Mouse (Mus musculus): ENCODE measurements at regions not wholly inside any gene's neighbourhood (a gene's known extent, or its start where the extent isn't known, plus 50 kb on each side); places are given as distances from the start of the nearest gene placed in this dataset.

GRCm38 (mm10) chr4:105437141-105437540 is 280.0 kb downstream of the Plpp3 start:
- H3K4me2 ChIP-seq (replicated peaks; ENCODE audit: low read depth): no peak overlapping the region
- ATAC-seq (ENCODE audit: low FRiP score, low TSS enrichment) (no peak), DNase-seq (ENCODE audit: low spot score) (no peak)
- no peak for TF ChIP-seq CTCF (IDR thresholded peaks at IDR 0.05; ENCODE audit: low read depth)
- no peak for TF ChIP-seq EP300 (optimal IDR thresholded peaks at IDR 0.05)
- H3K9me3 ChIP-seq (ENCODE audit: control insufficient read depth, low read length): no peaks in the 10 kb centered on the region
- no peaks in the 10 kb centered on the region for H3K27me3 ChIP-seq (ENCODE audit: control insufficient read depth, insufficient read depth, low read length)
- H3K36me3 ChIP-seq (ENCODE audit: control insufficient read depth, insufficient read depth, low read length): no peaks in the 10 kb centered on the region
- no peak overlapping the region for H3K9ac ChIP-seq (ENCODE audit: low read length)
- 61% methylated on average over 5 of the region's 5 CpGs for WGBS
- no peak overlapping the region for H3K27ac ChIP-seq (replicated peaks)
- no peaks in the 10 kb centered on the region for H3K4me1 ChIP-seq (replicated peaks; ENCODE audit: control insufficient read depth, insufficient read depth)
- no peak overlapping the region for H3K4me3 ChIP-seq (ENCODE audit: low read depth, low read length)

GRCm38 (mm10) chr4:105449046-105449860 is 292.1 kb downstream of the Plpp3 start:
- 54% methylated on average over 11 of the region's 11 CpGs for WGBS
- H3K36me3 ChIP-seq (ENCODE audit: control insufficient read depth, insufficient read depth, low read length): no peaks in the 10 kb centered on the region
- DNase-seq (ENCODE audit: low spot score) (no peak), ATAC-seq (ENCODE audit: low FRiP score, low TSS enrichment) (no peak)
- no peak overlapping the region for H3K27ac ChIP-seq (replicated peaks)
- H3K9ac ChIP-seq (ENCODE audit: low read length): no peak overlapping the region
- H3K4me1 ChIP-seq (replicated peaks; ENCODE audit: control insufficient read depth, insufficient read depth): no peaks in the 10 kb centered on the region
- no peak for TF ChIP-seq CTCF (IDR thresholded peaks at IDR 0.05; ENCODE audit: low read depth)
- TF ChIP-seq EP300 (optimal IDR thresholded peaks at IDR 0.05): no peak
- H3K27me3 ChIP-seq (ENCODE audit: control insufficient read depth, insufficient read depth, low read length): no peaks in the 10 kb centered on the region
- H3K4me2 ChIP-seq (replicated peaks; ENCODE audit: low read depth): no peak overlapping the region
- H3K9me3 ChIP-seq (ENCODE audit: control insufficient read depth, low read length): no peaks in the 10 kb centered on the region
- no peak overlapping the region for H3K4me3 ChIP-seq (ENCODE audit: low read depth, low read length)

GRCm38 (mm10) chr4:105450881-105451280 is 293.7 kb downstream of the Plpp3 start:
- ATAC-seq (ENCODE audit: low FRiP score, low TSS enrichment) (no peak), DNase-seq (ENCODE audit: low spot score) (no peak)
- Histone ChIP-seq H3K9me3 (ENCODE audit: control insufficient read depth, low read length) (no peaks in the 10 kb centered on the region), H3K4me3 (ENCODE audit: low read depth, low read length) (no peak overlapping the region), H3K27me3 (ENCODE audit: control insufficient read depth, insufficient read depth, low read length) (no peaks in the 10 kb centered on the region), H3K4me2 (replicated peaks; ENCODE audit: low read depth) (no peak overlapping the region), H3K36me3 (ENCODE audit: control insufficient read depth, insufficient read depth, low read length) (no peaks in the 10 kb centered on the region), H3K9ac (ENCODE audit: low read length) (no peak overlapping the region), H3K4me1 (replicated peaks; ENCODE audit: control insufficient read depth, insufficient read depth) (no peaks in the 10 kb centered on the region), H3K27ac (replicated peaks) (no peak overlapping the region)
- 84% methylated on average over 4 of the region's 4 CpGs for WGBS
- no peak for TF ChIP-seq EP300 (optimal IDR thresholded peaks at IDR 0.05)

- H3K4me1 ChIP-seq (replicated peaks; ENCODE audit: control insufficient read depth, insufficient read depth): no peaks in the 10 kb centered on the region
- H3K36me3 ChIP-seq (ENCODE audit: control insufficient read depth, insufficient read depth, low read length): no peaks in the 10 kb centered on the region
- WGBS: 91% methylated on average over 2 of the region's 2 CpGs
- H3K27me3 ChIP-seq (ENCODE audit: control insufficient read depth, insufficient read depth, low read length): no peaks in the 10 kb centered on the region
- H3K4me3 ChIP-seq (ENCODE audit: low read depth, low read length): no peak overlapping the region
- H3K4me2 ChIP-seq (replicated peaks; ENCODE audit: low read depth): no peak overlapping the region
- H3K9ac ChIP-seq (ENCODE audit: low read length): no peak overlapping the region
- DNase-seq (ENCODE audit: low spot score): no peak
- no peaks in the 10 kb centered on the region for H3K9me3 ChIP-seq (ENCODE audit: control insufficient read depth, low read length)
- TF ChIP-seq CTCF (IDR thresholded peaks at IDR 0.05; ENCODE audit: low read depth) (no peak), EP300 (optimal IDR thresholded peaks at IDR 0.05) (no peak)
- H3K27ac ChIP-seq (replicated peaks): no peak overlapping the region
- ATAC-seq (ENCODE audit: low FRiP score, low TSS enrichment): no peak
Observed at GRCm38 (mm10) chr4:105451871-105452270, 294.7 kb downstream of the Plpp3 start.

GRCm38 (mm10) chr4:105456955-105457621 is 299.9 kb downstream of the Plpp3 start:
- Histone ChIP-seq H3K27me3 (ENCODE audit: control insufficient read depth, insufficient read depth, low read length) (no peaks in the 10 kb centered on the region), H3K27ac (replicated peaks) (no peak overlapping the region), H3K4me1 (replicated peaks; ENCODE audit: control insufficient read depth, insufficient read depth) (no peaks in the 10 kb centered on the region), H3K9ac (ENCODE audit: low read length) (no peak overlapping the region), H3K4me2 (replicated peaks; ENCODE audit: low read depth) (no peak overlapping the region), H3K36me3 (ENCODE audit: control insufficient read depth, insufficient read depth, low read length) (no peaks in the 10 kb centered on the region), H3K9me3 (ENCODE audit: control insufficient read depth, low read length) (no peaks in the 10 kb centered on the region), H3K4me3 (ENCODE audit: low read depth, low read length) (no peak overlapping the region)
- peak; percentile 32; the same call in 1 of the 2 replicates for ATAC-seq (ENCODE audit: low FRiP score, low TSS enrichment)
- TF ChIP-seq CTCF (IDR thresholded peaks at IDR 0.05; ENCODE audit: low read depth): no peak
- TF ChIP-seq EP300 (optimal IDR thresholded peaks at IDR 0.05): no peak
- WGBS: 70% methylated on average over 11 of the region's 11 CpGs
- no peak for DNase-seq (ENCODE audit: low spot score)

All from stomach, postnatal 0 days (tissue).